Mouse (Mus musculus) lung, postnatal 0 days (tissue): ENCODE measurements around the gene Fuca1.

Source experiments
- CTCF ChIP-seq: IDR thresholded peaks from 2 replicates; pipeline ENCODE4 v1.5.1; 2016; ENCODE audit warnings: antibody characterized with exemption, mild to moderate bottlenecking
- EP300 ChIP-seq: IDR thresholded peaks from 2 replicates; pipeline ENCODE4 v1.6.1; 2016; ENCODE audit warnings: antibody characterized with exemption, mild to moderate bottlenecking, control low read depth

- no peak for TF ChIP-seq EP300
- no peak for TF ChIP-seq CTCF
Measured at GRCm38 (mm10) chr4:135872589-135873391, 47.7 kb upstream of the Fuca1 start.
